Mouse (Mus musculus) adipose tissue, adult 10 weeks (tissue): ENCODE measurements around the gene Dmrtc1c1. TPM values are rescaled to one million over a fixed set of nuclear protein-coding genes. Genes with fewer than 3 reads are reported as not detected.

Experiments used
- polyA plus RNA-seq: library from polyadenylated mRNA; stranded (reverse); fragments of 350-450 nt; fragmentation: Illumina TruSeq; extraction: RNeasy Lipid Tissue Mini Kit (QIAGEN cat#74804); gene quantifications from one replicate; pipeline ENCODE4 v1.2.3, GENCODE M21; 2014; ENCODE audit warnings: low read depth, low replicate concordance

The Dmrtc1c1 gene
- not detected for polyA plus RNA-seq

GRCm38 (mm10) chrX:102802663-102803062 is at the start of gene Dmrtc1c1:
Gene Dmrtc1c1 (plus strand): TSS chrX:102802963.

GRCm38 (mm10) chrX:102854516-102854915 is 51.8 kb downstream of the Dmrtc1c1 start, which contains the start of gene Dmrtc1c2:
Gene Dmrtc1c2 (minus strand): TSS chrX:102854616.

Other genes starting within 250 kb of the Dmrtc1c1 start
- gene Phka1, start 158.7 kb upstream of the Dmrtc1c1 start, polyA plus RNA-seq = 10.2 TPM
- gene Gm3880, start 116.0 kb upstream of the Dmrtc1c1 start, polyA plus RNA-seq = not detected
- gene Gm9112, start 95.3 kb upstream of the Dmrtc1c1 start, polyA plus RNA-seq = 1.5 TPM
- gene Dmrtc1b, start 95.1 kb upstream of the Dmrtc1c1 start, polyA plus RNA-seq = 0.52 TPM
- not detected for gene Dmrtc1c2, start 51.7 kb downstream of the Dmrtc1c1 start, polyA plus RNA-seq
- not detected for gene 1700031F05Rik, start 65.0 kb downstream of the Dmrtc1c1 start, polyA plus RNA-seq
- 27.1 TPM for gene Dmrtc1a, start 105.7 kb downstream of the Dmrtc1c1 start, polyA plus RNA-seq
- gene 1700011M02Rik, start 105.9 kb downstream of the Dmrtc1c1 start, polyA plus RNA-seq = not detected
- gene 1700018G05Rik, start 125.4 kb downstream of the Dmrtc1c1 start, polyA plus RNA-seq = 16.2 TPM